Mouse (Mus musculus): Measurements from ENCODE around the gene Itga7. TPM values are rescaled to one million over a fixed set of nuclear protein-coding genes. Genes with fewer than 3 reads are reported as not detected.

Itga7 gene
- polyA plus RNA-seq, 1 experiment from 2014 or later = 3.3 TPM

DNA sequence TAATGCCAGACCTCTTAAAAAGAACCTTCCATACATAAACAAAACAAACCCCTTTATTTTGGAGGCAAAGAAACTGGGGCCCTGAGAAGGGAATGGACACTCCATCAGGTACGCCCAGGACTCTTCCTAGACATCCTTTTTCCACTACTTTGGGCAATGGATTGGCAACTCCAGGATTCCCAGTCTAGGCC is 10.9 kb upstream of the Itga7 start, which contains the start of gene Rdh5:
TSS of gene Rdh5 (minus strand) at position 67 of the 191 bp plus-strand sequence.
- Histone ChIP-seq H3K36me3 (ENCODE audit: control insufficient read depth, insufficient read depth, low read length) (no peaks in the 10 kb centered on the region), H3K27ac (ENCODE audit: low read depth, low read length) (peak within 1 kb of the TSS; percentile 85), H3K9ac (replicated peaks; ENCODE audit: low read depth, low read length) (peak within 1 kb of the TSS; percentile 64), H3K9me3 (ENCODE audit: control insufficient read depth, low read length) (no peaks in the 10 kb centered on the region), H3K27me3 (ENCODE audit: control insufficient read depth, insufficient read depth, low read length) (no peaks in the 10 kb centered on the region; the same call in 1 of the 2 replicates), H3K4me3 (ENCODE audit: low read depth, low read length) (peak within 1 kb of the TSS; percentile 67), H3K4me1 (ENCODE audit: control insufficient read depth, insufficient read depth, low read length) (peaks cover 22% of the 10 kb centered on the region), H3K4me2 (ENCODE audit: low read depth, low read length) (peak within 1 kb of the TSS; percentile 75)
- WGBS = 9% methylated on average over 1 of the region's 1 CpGs
- no peak for ATAC-seq (ENCODE audit: low read depth)

DNA sequence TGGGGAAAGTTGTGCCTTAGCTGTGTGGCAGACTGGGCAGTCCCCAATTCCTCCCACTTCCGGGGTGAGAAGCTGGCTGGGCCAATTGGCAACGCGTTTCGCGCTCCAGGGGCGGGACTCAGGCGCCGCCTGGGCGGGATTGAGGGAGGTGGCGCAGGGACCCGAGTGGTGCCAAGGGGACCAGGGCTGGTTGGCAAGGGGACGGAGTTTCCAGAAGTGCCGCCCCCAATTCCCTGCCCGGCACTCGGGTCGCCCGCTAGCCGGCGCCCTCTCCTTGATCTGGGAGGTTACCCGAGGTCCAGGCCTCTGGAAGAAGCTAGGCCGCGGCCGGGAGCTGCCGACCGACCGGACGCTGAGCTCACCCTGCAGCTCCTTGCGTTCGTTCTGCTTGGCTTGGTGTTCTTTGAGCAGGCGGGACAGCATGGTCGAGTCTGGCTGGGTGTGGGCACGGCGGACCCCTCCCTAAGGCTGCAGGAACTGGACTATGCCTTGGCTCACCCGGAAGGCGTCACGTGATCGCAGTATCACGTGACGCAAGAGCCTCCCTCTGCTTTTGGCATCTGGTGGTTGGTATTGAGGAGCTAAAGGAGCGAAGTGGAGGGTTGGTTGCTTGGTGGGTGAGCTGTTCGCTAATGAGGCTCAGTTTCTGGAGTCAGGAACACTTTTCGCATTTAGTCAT is 10.5 kb upstream of the Itga7 start:
- H3K27me3 ChIP-seq (ENCODE audit: control insufficient read depth, insufficient read depth, low read length) = no peaks in the 10 kb centered on the region; the same call in 1 of the 2 replicates
- H3K36me3 ChIP-seq (ENCODE audit: control insufficient read depth, insufficient read depth, low read length) = no peaks in the 10 kb centered on the region
- peak overlapping the region; percentile 64 for H3K9ac ChIP-seq (replicated peaks; ENCODE audit: low read depth, low read length)
- H3K27ac ChIP-seq (ENCODE audit: low read depth, low read length) = peak overlapping the region; percentile 85
- H3K4me3 ChIP-seq (ENCODE audit: low read depth, low read length) = peak overlapping the region; percentile 67
- peak overlapping the region; percentile 75 for H3K4me2 ChIP-seq (ENCODE audit: low read depth, low read length)
- no peaks in the 10 kb centered on the region for H3K9me3 ChIP-seq (ENCODE audit: control insufficient read depth, low read length)
- WGBS = under 1% methylated on average over 42 of the region's 42 CpGs
- H3K4me1 ChIP-seq (ENCODE audit: control insufficient read depth, insufficient read depth, low read length) = peaks cover 22% of the 10 kb centered on the region
- ATAC-seq (ENCODE audit: low read depth) = peak; percentile 96

DNA sequence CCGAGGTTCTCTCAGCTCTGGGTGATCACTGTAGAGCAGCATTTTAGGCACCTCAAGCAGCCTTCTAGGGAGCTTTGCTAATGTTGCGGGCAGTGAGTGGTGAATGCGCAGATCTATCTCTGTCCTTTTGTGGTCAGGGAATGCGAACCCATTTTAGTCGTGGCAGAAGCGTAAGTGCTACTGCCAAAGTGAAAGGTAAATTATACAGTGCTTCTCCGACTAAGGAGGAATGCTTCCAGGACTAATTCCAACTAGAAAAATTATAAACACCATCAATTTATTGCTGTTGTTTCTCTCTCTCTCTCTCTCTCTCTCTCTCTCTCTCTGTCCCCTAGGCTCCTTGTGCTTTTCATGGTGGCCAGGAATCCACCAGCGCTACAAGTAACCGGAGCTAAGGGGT is 9.7 kb upstream of the Itga7 start, which contains the start of gene Bloc1s1:
TSS of gene Bloc1s1 (minus strand) at position 101 of the 400 bp plus-strand sequence.
- Histone ChIP-seq H3K36me3 (ENCODE audit: control insufficient read depth, insufficient read depth, low read length) (no peaks in the 10 kb centered on the region), H3K9me3 (ENCODE audit: control insufficient read depth, low read length) (no peaks in the 10 kb centered on the region), H3K27ac (ENCODE audit: low read depth, low read length) (peak within 1 kb of the TSS; percentile 85), H3K4me3 (ENCODE audit: low read depth, low read length) (peak within 1 kb of the TSS; percentile 67), H3K9ac (replicated peaks; ENCODE audit: low read depth, low read length) (peak within 1 kb of the TSS; percentile 64), H3K27me3 (ENCODE audit: control insufficient read depth, insufficient read depth, low read length) (peaks cover 3% of the 10 kb centered on the region; the same call in 1 of the 2 replicates), H3K4me2 (ENCODE audit: low read depth, low read length) (peak within 1 kb of the TSS; percentile 75), H3K4me1 (ENCODE audit: control insufficient read depth, insufficient read depth, low read length) (peaks cover 19% of the 10 kb centered on the region)
- WGBS = 58% methylated on average over 9 of the region's 9 CpGs
- no peak for ATAC-seq (ENCODE audit: low read depth)

DNA sequence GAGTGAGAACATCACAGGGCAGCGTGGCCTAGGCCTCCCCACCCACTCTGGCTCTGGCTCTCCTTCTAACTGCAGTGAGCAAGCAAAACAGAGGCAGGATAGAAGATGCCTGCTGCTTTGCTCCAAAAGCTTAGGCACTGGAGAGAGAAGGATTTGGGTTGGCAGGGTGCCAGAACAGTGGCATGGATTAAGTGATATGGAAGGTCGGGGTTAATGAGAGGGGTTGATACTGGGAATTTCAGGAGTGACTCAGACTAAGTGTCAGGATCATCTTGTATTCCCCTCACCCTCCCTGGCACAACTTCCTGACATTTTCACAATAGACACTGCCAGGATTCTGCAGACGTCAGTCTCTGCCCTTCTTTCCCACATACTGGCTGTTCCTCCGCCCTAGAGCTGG is 5.3 kb upstream of the Itga7 start:
- no peak for ATAC-seq (ENCODE audit: low read depth)
- Histone ChIP-seq H3K27ac (ENCODE audit: low read depth, low read length) (no peak overlapping the region), H3K9me3 (ENCODE audit: control insufficient read depth, low read length) (no peaks in the 10 kb centered on the region), H3K9ac (replicated peaks; ENCODE audit: low read depth, low read length) (no peak overlapping the region), H3K4me3 (ENCODE audit: low read depth, low read length) (no peak overlapping the region), H3K27me3 (ENCODE audit: control insufficient read depth, insufficient read depth, low read length) (peaks cover 11% of the 10 kb centered on the region), H3K4me2 (ENCODE audit: low read depth, low read length) (no peak overlapping the region), H3K36me3 (ENCODE audit: control insufficient read depth, insufficient read depth, low read length) (no peaks in the 10 kb centered on the region), H3K4me1 (ENCODE audit: control insufficient read depth, insufficient read depth, low read length) (peaks cover 6% of the 10 kb centered on the region)
- 35% methylated on average over 4 of the region's 4 CpGs for WGBS

DNA sequence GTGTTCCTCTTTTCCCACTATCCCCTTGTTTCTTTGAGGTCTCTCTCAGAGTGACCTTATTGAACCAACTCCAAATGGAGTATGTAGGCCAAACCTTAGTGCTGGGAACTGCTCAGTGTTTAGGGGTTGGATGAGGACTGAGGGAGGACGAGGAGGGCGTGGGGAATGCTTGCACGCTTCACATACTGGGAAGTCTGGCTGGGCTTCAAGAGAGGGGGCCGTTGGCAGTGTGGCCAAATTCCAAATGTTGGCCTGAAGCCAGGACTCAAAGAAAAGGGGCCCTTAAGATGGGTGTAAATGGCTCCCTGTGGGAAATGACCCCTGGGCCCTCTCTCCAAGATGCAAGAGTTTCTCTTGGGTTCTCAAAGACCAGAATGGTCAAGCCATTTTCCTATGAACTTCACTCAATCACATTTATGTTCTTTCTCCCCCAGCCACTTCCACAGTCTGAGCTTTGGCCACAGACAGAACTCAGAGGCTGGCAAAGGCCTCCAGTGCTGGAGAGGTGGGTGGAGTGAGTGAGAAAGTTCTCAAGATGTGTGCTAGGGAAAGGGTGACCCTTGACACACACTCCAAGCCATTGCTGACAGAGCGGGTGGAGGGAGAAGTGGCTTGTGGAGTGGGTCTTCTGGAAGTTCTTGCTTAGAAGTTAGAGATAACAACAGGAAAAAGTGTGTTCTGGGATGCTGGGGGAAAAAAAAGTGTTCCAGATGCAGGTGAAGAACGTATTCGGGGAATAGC is 3.8 kb upstream of the Itga7 start:
- Histone ChIP-seq H3K4me3 (ENCODE audit: low read depth, low read length) (no peak overlapping the region), H3K9ac (replicated peaks; ENCODE audit: low read depth, low read length) (no peak overlapping the region), H3K4me1 (ENCODE audit: control insufficient read depth, insufficient read depth, low read length) (no peaks in the 10 kb centered on the region), H3K4me2 (ENCODE audit: low read depth, low read length) (no peak overlapping the region), H3K27me3 (ENCODE audit: control insufficient read depth, insufficient read depth, low read length) (peaks cover 17% of the 10 kb centered on the region), H3K36me3 (ENCODE audit: control insufficient read depth, insufficient read depth, low read length) (no peaks in the 10 kb centered on the region), H3K9me3 (ENCODE audit: control insufficient read depth, low read length) (no peaks in the 10 kb centered on the region), H3K27ac (ENCODE audit: low read depth, low read length) (no peak overlapping the region)
- 63% methylated on average over 7 of the region's 7 CpGs for WGBS
- ATAC-seq (ENCODE audit: low read depth) = peak; percentile 47; the same call in 1 of the 2 replicates

DNA sequence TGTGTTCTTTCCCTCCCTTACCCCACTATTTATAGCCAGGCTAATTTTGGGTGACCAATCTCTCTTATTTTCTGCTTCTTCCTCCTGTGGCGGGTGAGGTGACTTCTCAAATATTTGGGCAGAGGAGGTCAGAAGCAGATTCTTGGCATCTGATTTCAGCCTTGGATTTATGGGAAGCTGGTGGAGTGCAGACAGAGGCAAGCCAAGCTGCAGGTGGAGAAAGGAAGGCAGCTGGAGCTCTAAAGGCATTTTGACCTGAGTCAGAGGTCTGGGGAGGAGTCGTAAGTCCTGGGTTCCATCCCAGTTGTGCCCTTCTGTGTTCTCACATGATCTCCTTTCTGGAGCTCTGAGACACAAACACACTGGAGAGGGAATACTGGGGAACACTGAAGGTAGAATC is 2.2 kb upstream of the Itga7 start:
- H3K4me1 ChIP-seq (ENCODE audit: control insufficient read depth, insufficient read depth, low read length) = no peaks in the 10 kb centered on the region
- H3K4me3 ChIP-seq (ENCODE audit: low read depth, low read length) = no peak overlapping the region
- H3K27me3 ChIP-seq (ENCODE audit: control insufficient read depth, insufficient read depth, low read length) = peaks cover 23% of the 10 kb centered on the region
- H3K9ac ChIP-seq (replicated peaks; ENCODE audit: low read depth, low read length) = no peak overlapping the region
- 73% methylated on average over 2 of the region's 2 CpGs for WGBS
- ATAC-seq (ENCODE audit: low read depth) = no peak
- H3K27ac ChIP-seq (ENCODE audit: low read depth, low read length) = no peak overlapping the region
- H3K9me3 ChIP-seq (ENCODE audit: control insufficient read depth, low read length) = no peaks in the 10 kb centered on the region
- no peaks in the 10 kb centered on the region for H3K36me3 ChIP-seq (ENCODE audit: control insufficient read depth, insufficient read depth, low read length)
- H3K4me2 ChIP-seq (ENCODE audit: low read depth, low read length) = no peak overlapping the region

DNA sequence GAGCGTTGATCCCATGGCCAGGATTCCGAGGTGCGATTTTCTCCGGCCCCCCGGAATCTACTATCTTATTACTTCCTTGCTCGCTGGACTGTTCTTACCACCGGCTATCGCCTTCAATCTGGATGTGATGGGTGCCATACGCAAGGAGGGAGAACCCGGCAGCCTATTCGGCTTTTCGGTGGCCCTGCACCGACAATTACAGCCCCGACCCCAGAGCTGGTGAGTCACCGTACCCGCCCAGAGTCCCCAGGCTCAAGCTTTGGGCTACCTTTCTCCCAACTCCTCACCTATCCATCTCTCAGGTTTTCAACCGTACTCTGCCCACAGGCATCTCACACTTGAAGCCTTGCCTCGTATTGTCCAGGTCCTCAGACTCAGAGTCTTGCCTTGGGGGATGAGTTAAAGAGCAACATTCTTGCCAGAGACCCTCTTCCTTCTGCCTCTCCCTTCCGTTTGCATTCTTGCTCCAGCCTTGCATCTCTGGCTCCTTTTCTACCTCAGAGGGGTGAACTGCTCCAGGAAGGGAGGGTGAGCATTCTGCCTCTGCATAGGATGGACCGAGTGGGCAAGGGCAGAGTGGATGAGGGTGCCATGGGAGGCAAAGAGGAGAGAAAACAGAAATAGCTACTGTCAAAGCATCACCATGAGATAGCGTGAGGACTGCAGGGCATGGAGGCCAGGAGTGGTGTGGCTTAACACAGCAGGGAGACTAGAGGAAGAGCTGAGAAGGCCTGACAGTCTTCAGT is 531 bp downstream of the Itga7 start:
- Histone ChIP-seq H3K9me3 (ENCODE audit: control insufficient read depth, low read length) (no peaks in the 10 kb centered on the region), H3K9ac (replicated peaks; ENCODE audit: low read depth, low read length) (peak overlapping the region; percentile 46), H3K27ac (ENCODE audit: low read depth, low read length) (no peak overlapping the region), H3K4me2 (ENCODE audit: low read depth, low read length) (peak overlapping the region; percentile 68), H3K4me3 (ENCODE audit: low read depth, low read length) (peak overlapping the region; percentile 37), H3K27me3 (ENCODE audit: control insufficient read depth, insufficient read depth, low read length) (peaks cover 20% of the 10 kb centered on the region), H3K4me1 (ENCODE audit: control insufficient read depth, insufficient read depth, low read length) (no peaks in the 10 kb centered on the region), H3K36me3 (ENCODE audit: control insufficient read depth, insufficient read depth, low read length) (no peaks in the 10 kb centered on the region)
- 3% methylated on average over 21 of the region's 21 CpGs for WGBS
- ATAC-seq (ENCODE audit: low read depth) = no peak

DNA sequence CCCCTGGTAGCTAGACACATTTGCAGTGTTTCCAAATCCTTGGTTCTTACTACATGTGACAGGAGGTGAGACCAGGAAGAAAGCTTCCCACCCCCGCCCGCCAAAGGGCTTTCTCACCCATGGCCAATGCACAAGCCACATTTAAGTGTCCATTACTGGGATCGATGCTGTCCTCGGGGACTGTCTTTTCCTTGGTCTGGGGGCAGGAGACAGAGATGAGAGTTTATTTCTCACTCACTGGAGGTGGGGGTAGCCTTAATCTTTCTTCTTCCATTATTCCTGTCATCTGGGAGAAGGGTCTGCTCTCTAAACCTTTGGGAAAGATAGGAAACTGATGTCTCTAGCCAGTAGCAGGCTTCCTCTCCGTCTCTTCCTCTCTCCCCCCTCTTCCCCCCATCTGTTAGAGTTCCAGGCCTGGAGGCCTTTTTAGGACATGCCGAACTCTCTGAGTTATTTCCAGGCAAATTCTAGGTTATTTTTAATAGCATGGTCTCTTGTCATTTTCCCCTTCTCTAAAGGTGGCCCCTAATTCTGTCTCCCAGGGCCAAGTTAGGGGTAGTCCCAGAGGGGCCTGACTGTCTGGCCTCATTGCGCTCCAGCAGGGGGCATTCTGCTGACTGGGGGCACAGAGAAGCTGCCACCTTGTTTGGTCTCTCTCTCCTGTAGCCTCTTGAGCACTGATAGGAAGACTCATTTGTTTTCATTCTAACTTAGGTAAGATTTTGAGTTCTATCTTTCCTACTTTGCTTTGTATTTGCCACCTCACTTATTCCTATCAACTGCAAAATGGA is 1.6 kb downstream of the Itga7 start:
- H3K4me2 ChIP-seq (ENCODE audit: low read depth, low read length) = peak overlapping the region; percentile 68; the same call in 1 of the 2 replicates
- no peak for ATAC-seq (ENCODE audit: low read depth)
- no peak overlapping the region for H3K4me3 ChIP-seq (ENCODE audit: low read depth, low read length)
- no peaks in the 10 kb centered on the region for H3K9me3 ChIP-seq (ENCODE audit: control insufficient read depth, low read length)
- no peak overlapping the region for H3K9ac ChIP-seq (replicated peaks; ENCODE audit: low read depth, low read length)
- H3K27me3 ChIP-seq (ENCODE audit: control insufficient read depth, insufficient read depth, low read length) = peaks cover 20% of the 10 kb centered on the region
- no peaks in the 10 kb centered on the region for H3K4me1 ChIP-seq (ENCODE audit: control insufficient read depth, insufficient read depth, low read length)
- H3K36me3 ChIP-seq (ENCODE audit: control insufficient read depth, insufficient read depth, low read length) = no peaks in the 10 kb centered on the region
- 66% methylated on average over 7 of the region's 7 CpGs for WGBS
- no peak overlapping the region for H3K27ac ChIP-seq (ENCODE audit: low read depth, low read length)

Data from neural tube, embryonic 14.5 days (tissue).